ENCODE assay signal across 8 mouse cellular contexts in the genomic region with DNA sequence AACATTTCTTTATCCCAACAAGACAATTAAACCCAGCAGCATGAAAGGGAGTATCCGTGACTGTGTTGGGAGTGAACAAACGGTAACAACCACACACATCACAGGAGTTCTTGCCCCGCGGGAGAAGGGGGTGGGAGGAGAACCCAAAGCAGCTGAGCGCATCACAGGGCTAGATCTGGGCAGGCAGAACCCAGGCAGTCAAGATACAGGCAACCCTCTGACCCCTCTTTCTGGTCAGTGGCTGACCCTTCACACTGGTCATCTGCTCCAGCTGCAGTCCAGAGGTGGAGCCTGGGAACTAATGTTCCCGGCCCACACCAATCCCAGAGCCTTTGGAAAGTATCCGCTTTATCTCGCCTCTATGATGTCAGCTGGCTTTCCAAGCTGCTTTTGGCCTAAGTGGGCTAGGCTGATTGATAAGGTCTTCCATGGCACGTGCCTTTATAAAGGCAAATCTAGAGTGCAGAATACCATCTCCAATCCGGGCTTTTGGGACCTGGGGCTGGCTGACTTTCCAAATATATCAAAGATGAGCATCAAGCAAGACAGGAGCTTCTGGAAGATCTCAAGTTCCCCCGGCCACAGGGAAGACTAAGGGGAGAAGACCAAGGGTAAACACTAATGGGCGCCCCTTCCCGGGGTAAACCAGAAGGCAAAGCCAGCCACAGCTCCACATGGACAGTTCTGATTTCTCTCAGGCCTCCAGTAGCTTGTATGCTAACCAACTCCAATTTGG. TPM values are rescaled to one million over a fixed set of nuclear protein-coding genes. Genes with fewer than 3 reads are reported as not detected.
DNase-seq lines count a peak whose midpoint lies in the region; ATAC-seq lines count a peak whose summit lies in the region.

No protein-coding gene starts in this region.

- no peak; the same call in 1 of the 2 replicates for ATAC-seq in kidney, embryonic 15.5 days (replicated peaks; ENCODE audit: low FRiP score)
- ATAC-seq in embryonic facial prominence, embryonic 11.5 days (replicated peaks; ENCODE audit: insufficient number of reproducible peaks, low FRiP score, low TSS enrichment, low read depth), result no peak; the same call in 1 of the 2 replicates
- no peak for ATAC-seq in hindbrain, embryonic 16.5 days
- no peak; the same call in 1 of the 2 replicates for ATAC-seq in midbrain, embryonic 15.5 days (replicated peaks)

- H3K9me3 ChIP-seq in kidney, embryonic 15.5 days (replicated peaks), result no peaks in the 10 kb centered on the region
- H3K9me3 ChIP-seq in embryonic facial prominence, embryonic 11.5 days (replicated peaks; ENCODE audit: control insufficient read depth, low read length), result no peaks in the 10 kb centered on the region
- no peaks in the 10 kb centered on the region for H3K9me3 ChIP-seq in hindbrain, embryonic 16.5 days (ENCODE audit: control insufficient read depth, low read length)
- no peaks in the 10 kb centered on the region for H3K9me3 ChIP-seq in midbrain, embryonic 15.5 days

- DNase-seq in kidney, postnatal 14 days, result no peak
- no peak for DNase-seq in embryonic facial prominence, embryonic 11.5 days (ENCODE audit: low spot score)
- no peak for DNase-seq in B cell, adult 2 months
- no peak for DNase-seq in layer of hippocampus, adult 9-10 months (ENCODE audit: low spot score)
- DNase-seq in adrenal gland, postnatal 4 days (ENCODE audit: low spot score in 2 of 2), result no peak

- peak overlapping the region; percentile 45; the same call in 1 of the 2 replicates for H3K27ac ChIP-seq in kidney, embryonic 15.5 days
- H3K27ac ChIP-seq in embryonic facial prominence, embryonic 11.5 days (replicated peaks; ENCODE audit: low read depth, low read length), result no peak overlapping the region; the same call in 1 of the 2 replicates
- peak overlapping the region; percentile 62 for H3K27ac ChIP-seq in hindbrain, embryonic 16.5 days (ENCODE audit: low read depth, low read length)
- peak overlapping the region; percentile 72 for H3K27ac ChIP-seq in midbrain, embryonic 15.5 days

- 28% methylated on average over 13 of the region's 13 CpGs for WGBS in kidney, embryonic 15.5 days
- 32% methylated on average over 13 of the region's 13 CpGs for WGBS in embryonic facial prominence, embryonic 11.5 days
- WGBS in hindbrain, embryonic 16.5 days, result 33% methylated on average over 13 of the region's 13 CpGs
- WGBS in midbrain, embryonic 15.5 days, result 35% methylated on average over 13 of the region's 13 CpGs

- H3K4me1 ChIP-seq in kidney, embryonic 15.5 days, result peaks cover 26% of the 10 kb centered on the region
- H3K4me1 ChIP-seq in embryonic facial prominence, embryonic 11.5 days (ENCODE audit: control insufficient read depth, insufficient read depth, low read length), result peaks cover 2% of the 10 kb centered on the region; the same call in 1 of the 2 replicates
- peaks cover 12% of the 10 kb centered on the region for H3K4me1 ChIP-seq in hindbrain, embryonic 16.5 days (ENCODE audit: control insufficient read depth, insufficient read depth, low read depth, low read length)
- H3K4me1 ChIP-seq in midbrain, embryonic 15.5 days, result peaks cover 24% of the 10 kb centered on the region

- H3K27me3 ChIP-seq in kidney, embryonic 15.5 days, result peaks cover 94% of the 10 kb centered on the region
- H3K27me3 ChIP-seq in embryonic facial prominence, embryonic 11.5 days (ENCODE audit: control insufficient read depth, insufficient read depth, low read length), result peaks cover 13% of the 10 kb centered on the region
- H3K27me3 ChIP-seq in hindbrain, embryonic 16.5 days (replicated peaks; ENCODE audit: control insufficient read depth, insufficient read depth, low read length), result peaks cover 38% of the 10 kb centered on the region
- H3K27me3 ChIP-seq in midbrain, embryonic 15.5 days (replicated peaks), result peaks cover 69% of the 10 kb centered on the region

- peak overlapping the region; percentile 53 for H3K4me3 ChIP-seq in kidney, embryonic 15.5 days (replicated peaks)
- peak overlapping the region; percentile 45 for H3K4me3 ChIP-seq in embryonic facial prominence, embryonic 11.5 days (ENCODE audit: low read depth, low read length)
- H3K4me3 ChIP-seq in hindbrain, embryonic 16.5 days (ENCODE audit: low read length), result peak overlapping the region; percentile 45
- H3K4me3 ChIP-seq in midbrain, embryonic 15.5 days, result peak overlapping the region; percentile 44

- 0 out of 2 replicates have a peak overlapping the region, but pooled peaks have one; percentile 45 for H3K9ac ChIP-seq in kidney, embryonic 15.5 days
- H3K9ac ChIP-seq in embryonic facial prominence, embryonic 11.5 days (replicated peaks; ENCODE audit: low read length), result peak overlapping the region; percentile 7
- H3K9ac ChIP-seq in hindbrain, embryonic 16.5 days (ENCODE audit: low read depth, low read length), result peak overlapping the region; percentile 52
- H3K9ac ChIP-seq in midbrain, embryonic 15.5 days, result peak overlapping the region; percentile 38; the same call in 1 of the 2 replicates

- no peaks in the 10 kb centered on the region for H3K36me3 ChIP-seq in kidney, embryonic 15.5 days
- H3K36me3 ChIP-seq in embryonic facial prominence, embryonic 11.5 days (replicated peaks; ENCODE audit: control insufficient read depth, insufficient read depth, low read depth, low read length), result no peaks in the 10 kb centered on the region
- no peaks in the 10 kb centered on the region for H3K36me3 ChIP-seq in hindbrain, embryonic 16.5 days (ENCODE audit: control insufficient read depth, insufficient read depth, low read length)
- H3K36me3 ChIP-seq in midbrain, embryonic 15.5 days (replicated peaks), result no peaks in the 10 kb centered on the region

- H3K4me2 ChIP-seq in kidney, embryonic 15.5 days, result peak overlapping the region; percentile 98
- H3K4me2 ChIP-seq in embryonic facial prominence, embryonic 11.5 days (ENCODE audit: low read depth, low read length), result peak overlapping the region; percentile 97
- H3K4me2 ChIP-seq in hindbrain, embryonic 16.5 days (ENCODE audit: low read length), result peak overlapping the region; percentile 87
- peak overlapping the region; percentile 91 for H3K4me2 ChIP-seq in midbrain, embryonic 15.5 days

RNA-seq across cellular contexts. Expression of a gene that starts 11.6 kb away (rescaled TPM):
- polyA plus RNA-seq in kidney, embryonic 15.5 days (2015; fragmentation: Nextera tagmentation; extraction: Ambion mirVana), result 68.7 and 69.5 TPM in 2 replicates
- 51.5 and 55.0 TPM in 2 replicates for polyA plus RNA-seq in embryonic facial prominence, embryonic 11.5 days (2014; fragmentation: Nextera tagmentation; extraction: Ambion mirVana)
- polyA plus RNA-seq in hindbrain, embryonic 16.5 days (2015; fragmentation: Nextera tagmentation; extraction: Ambion mirVana), result 109 and 114 TPM in 2 replicates
- 136 and 140 TPM in 2 replicates for polyA plus RNA-seq in midbrain, embryonic 15.5 days (2015; fragmentation: Nextera tagmentation; extraction: Ambion mirVana)
- 100 to 1,000 TPM; 107 to 110 TPM for total RNA-seq in adrenal gland, postnatal 4 days (2021)
